In the genomic region with DNA sequence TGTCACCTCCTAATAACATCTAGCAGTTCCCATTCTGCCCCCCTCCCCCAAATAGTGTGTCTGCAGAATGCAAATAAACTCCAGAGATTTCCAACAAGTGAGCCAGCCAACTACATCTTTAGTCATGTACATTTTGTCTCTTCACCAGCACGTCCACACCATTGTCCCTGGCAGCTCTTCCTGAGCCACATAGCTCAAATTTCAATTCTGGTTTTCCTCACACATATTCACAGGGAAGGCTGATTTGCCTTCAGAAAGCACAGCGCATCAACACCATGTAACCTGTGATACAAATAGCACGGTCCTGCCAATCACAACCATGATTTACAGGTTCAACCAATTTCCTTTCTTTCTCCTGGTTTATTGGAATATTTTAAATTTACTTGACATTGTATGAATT, we compare ENCODE assay signal across 16 mouse cellular contexts.
"Had no signal": no experiment of that assay in that cellular context is flagged by ENCODE, and none has a peak within 500 bp of the region (broad histone marks: within the 10 kb centered on the region; RNA-seq: fewer than 3 reads in every experiment).

No protein-coding gene starts in this region.

- H3K27ac ChIP-seq: neural tube, embryonic 13.5 days; neural tube, embryonic 15.5 days; stomach, embryonic 15.5 days; stomach, postnatal 0 days had no signal

- H3K4me2 ChIP-seq: neural tube, embryonic 13.5 days; neural tube, embryonic 15.5 days; stomach, embryonic 15.5 days had no signal

- DNase-seq: retina, postnatal 1 day; right cerebral cortex, adult 18-20 months; right cerebral cortex, postnatal 14 days; right cerebral cortex, postnatal 25 days; right cerebral cortex, postnatal 4 days; spleen, adult 18-20 months; thymus, adult 18-20 months; thymus, adult 2 months; thymus, postnatal 14 days; thymus, postnatal 25 days; thymus, postnatal 36 days; thymus, postnatal 4 days had no signal

- H3K27me3 ChIP-seq: neural tube, embryonic 13.5 days; neural tube, embryonic 15.5 days; stomach, embryonic 15.5 days had no signal

- H3K9me3 ChIP-seq: neural tube, embryonic 13.5 days; neural tube, embryonic 15.5 days; stomach, embryonic 15.5 days had no signal

- H3K9ac ChIP-seq: neural tube, embryonic 13.5 days; neural tube, embryonic 15.5 days; stomach, embryonic 15.5 days had no signal

- H3K36me3 ChIP-seq: neural tube, embryonic 13.5 days; neural tube, embryonic 15.5 days; stomach, embryonic 15.5 days had no signal

- H3K4me1 ChIP-seq: neural tube, embryonic 13.5 days; neural tube, embryonic 15.5 days; stomach, embryonic 15.5 days had no signal

- H3K4me3 ChIP-seq: neural tube, embryonic 13.5 days; neural tube, embryonic 15.5 days; stomach, embryonic 15.5 days had no signal
